Mouse (Mus musculus): Measurements from ENCODE around the gene Serpine3. TPM values are rescaled to one million over a fixed set of nuclear protein-coding genes. Genes with fewer than 3 reads are reported as not detected.

Gene Serpine3
- total and polyA plus RNA-seq, 3 experiments, result not detected

GRCm38 (mm10) chr14:62627951-62628350, 35.5 kb upstream of the Serpine3 start:
- TF ChIP-seq MAX (IDR thresholded peaks at IDR 0.05; ENCODE audit: low read length) (no peak), ELF1 (IDR thresholded peaks at IDR 0.05; ENCODE audit: low read depth, low read length) (no peak), MAZ (IDR thresholded peaks at IDR 0.05; ENCODE audit: low read depth, low read length) (no peak), UBTF (IDR thresholded peaks at IDR 0.05; ENCODE audit: borderline replicate concordance, insufficient read depth, low read depth, low read length) (no peak), ZKSCAN1 (IDR thresholded peaks at IDR 0.05; ENCODE audit: low read depth, low read length) (no peak), MYB (IDR thresholded peaks at IDR 0.05; ENCODE audit: low read depth, low read length) (no peak), MEF2A (IDR thresholded peaks at IDR 0.05; ENCODE audit: extremely low read depth, insufficient replicate concordance, low read depth, low read length, poor library complexity, severe bottlenecking) (no peak), MYC (IDR thresholded peaks at IDR 0.05; ENCODE audit: low read depth, low read length) (no peak), JUND (IDR thresholded peaks at IDR 0.05; ENCODE audit: low read depth, low read length) (no peak), MAFK (IDR thresholded peaks at IDR 0.05; ENCODE audit: borderline replicate concordance, low read depth, low read length) (no peak), SMC3 (IDR thresholded peaks at IDR 0.05; ENCODE audit: low read depth, low read length) (no peak), NRF1 (IDR thresholded peaks at IDR 0.05; ENCODE audit: insufficient read depth, low read depth, low read length, poor library complexity, severe bottlenecking) (no peak), ZNF384 (IDR thresholded peaks at IDR 0.05; ENCODE audit: low read depth, low read length) (no peak), ZC3H11A (IDR thresholded peaks at IDR 0.05; ENCODE audit: low read depth, low read length) (no peak), CHD2 (IDR thresholded peaks at IDR 0.05; ENCODE audit: low read length) (no peak), CTCF (IDR thresholded peaks at IDR 0.05 in 2 of 3, conservative IDR thresholded peaks at IDR 0.05 in 1 of 3; ENCODE audit: control insufficient read depth in 1 of 3, insufficient read depth in 1 of 3, low read depth in 2 of 3, low read length in 3 of 3, poor library complexity in 1 of 3, severe bottlenecking in 1 of 3) (no peak), KAT2A (conservative IDR thresholded peaks at IDR 0.05; ENCODE audit: low read depth, low read length) (no peak), GABPA (IDR thresholded peaks at IDR 0.05; ENCODE audit: low read depth, low read length) (no peak), USF2 (IDR thresholded peaks at IDR 0.05; ENCODE audit: borderline replicate concordance in 1 of 2, insufficient read depth in 1 of 2, low read depth in 1 of 2, low read length in 2 of 2) (no peak)
- Histone ChIP-seq H3K79me2 (ENCODE audit: control insufficient read depth, insufficient read depth, low read length, poor library complexity) (no peaks in the 10 kb centered on the region), H3K27me3 (ENCODE audit: control insufficient read depth in 1 of 2, insufficient read depth in 2 of 2, low read length in 2 of 2) (peaks cover 0 to 3% of the 10 kb centered on the region in 2 experiments; a peak in 1 of 4 replicates), H3K9me3 (replicated peaks; ENCODE audit: insufficient read depth, low read length) (no peaks in the 10 kb centered on the region), H3K27ac (ENCODE audit: control insufficient read depth, low read depth, low read length) (no peak overlapping the region), H3K4me1 (ENCODE audit: control insufficient read depth in 1 of 2, insufficient read depth in 2 of 2, low read length in 2 of 2) (no peaks in the 10 kb centered on the region), H3K4me3 (ENCODE audit: control insufficient read depth in 1 of 2, insufficient read depth in 1 of 2, low read depth in 2 of 2, low read length in 2 of 2) (no peak overlapping the region), H3K36me3 (ENCODE audit: control insufficient read depth in 1 of 2, insufficient read depth in 2 of 2, low read length in 2 of 2) (no peaks in the 10 kb centered on the region), H3K9ac (ENCODE audit: control insufficient read depth, low read depth, low read length, poor library complexity, severe bottlenecking) (no peak overlapping the region)
- no peak for DNase-seq (ENCODE audit: low read depth, low spot score)
